Comparison of ENCODE assay signal across 12 mouse cellular contexts in genomic region chr17:34196491-34196890, GRCm38 (mm10). TPM values are rescaled to one million over a fixed set of nuclear protein-coding genes. Genes with fewer than 3 reads are reported as not detected.
A peak's percentile ranks its signal among the peaks of the same experiment; 100 is the strongest.
DNase-seq lines count a peak whose midpoint lies in the region; ATAC-seq lines count a peak whose summit lies in the region.
"Had no signal": no experiment of that assay in that cellular context is flagged by ENCODE, and none has a peak within 500 bp of the region (broad histone marks: within the 10 kb centered on the region; RNA-seq: fewer than 3 reads in every experiment).

No protein-coding gene starts in this region.

- 32% methylated on average over 12 of the region's 12 CpGs for WGBS in midbrain, embryonic 14.5 days
- 29% methylated on average over 12 of the region's 12 CpGs for WGBS in midbrain, embryonic 10.5 days
- 30% methylated on average over 12 of the region's 12 CpGs for WGBS in embryonic facial prominence, embryonic 10.5 days

- H3K4me1 ChIP-seq in midbrain, embryonic 14.5 days (ENCODE audit: control insufficient read depth, insufficient read depth, low read length) = peaks cover 4% of the 10 kb centered on the region; the same call in 1 of the 2 replicates
- H3K4me1 ChIP-seq in midbrain, embryonic 10.5 days = peaks cover 18% of the 10 kb centered on the region
- peaks cover 15% of the 10 kb centered on the region for H3K4me1 ChIP-seq in embryonic facial prominence, embryonic 10.5 days

- no peaks in the 10 kb centered on the region for H3K9me3 ChIP-seq in midbrain, embryonic 14.5 days (ENCODE audit: control insufficient read depth, low read length)
- H3K9me3 ChIP-seq in midbrain, embryonic 10.5 days (replicated peaks) = no peaks in the 10 kb centered on the region
- H3K9me3 ChIP-seq in embryonic facial prominence, embryonic 10.5 days = no peaks in the 10 kb centered on the region
- H3K9me3 ChIP-seq: limb, embryonic 15.5 days had no signal

- no peak overlapping the region for H3K9ac ChIP-seq in midbrain, embryonic 14.5 days (replicated peaks; ENCODE audit: low read length)
- H3K9ac ChIP-seq: limb, embryonic 15.5 days had no signal

- ATAC-seq in midbrain, embryonic 14.5 days (ENCODE audit: low FRiP score, low TSS enrichment) = no peak
- ATAC-seq in neutrophil, adult 5-6 weeks (ENCODE audit: extremely low read depth, insufficient number of reproducible peaks, low FRiP score, poor library complexity, severe bottlenecking) = peak; percentile 61

- H3K4me2 ChIP-seq in midbrain, embryonic 14.5 days (ENCODE audit: low read length) = peak overlapping the region; percentile 73; the same call in 1 of the 2 replicates

- no peak overlapping the region for H3K27ac ChIP-seq in midbrain, embryonic 14.5 days (replicated peaks; ENCODE audit: low read depth, low read length)
- no peak overlapping the region for H3K27ac ChIP-seq in midbrain, embryonic 10.5 days (replicated peaks)
- H3K27ac ChIP-seq in embryonic facial prominence, embryonic 10.5 days (replicated peaks) = no peak overlapping the region
- H3K27ac ChIP-seq: hindbrain, embryonic 14.5 days; layer of hippocampus, adult 2 months; limb, embryonic 15.5 days had no signal

- H3K36me3 ChIP-seq in midbrain, embryonic 14.5 days (ENCODE audit: control insufficient read depth, insufficient read depth, low read length) = no peaks in the 10 kb centered on the region
- H3K36me3 ChIP-seq in midbrain, embryonic 10.5 days = no peaks in the 10 kb centered on the region
- no peaks in the 10 kb centered on the region for H3K36me3 ChIP-seq in embryonic facial prominence, embryonic 10.5 days (replicated peaks)
- H3K36me3 ChIP-seq: limb, embryonic 15.5 days had no signal

- peaks cover 63% of the 10 kb centered on the region for H3K27me3 ChIP-seq in midbrain, embryonic 14.5 days (ENCODE audit: control insufficient read depth, insufficient read depth, low read length)
- H3K27me3 ChIP-seq in midbrain, embryonic 10.5 days (ENCODE audit: low read depth, poor library complexity, severe bottlenecking) = peaks cover 99% of the 10 kb centered on the region
- H3K27me3 ChIP-seq in embryonic facial prominence, embryonic 10.5 days (replicated peaks; ENCODE audit: low read depth, poor library complexity, severe bottlenecking) = peaks cover 100% of the 10 kb centered on the region

- DNase-seq in midbrain, embryonic 14.5 days = no peak
- no peak for DNase-seq in midbrain, embryonic 10.5 days (ENCODE audit: low spot score)
- peak; percentile 16 for DNase-seq in embryonic facial prominence, embryonic 10.5 days (ENCODE audit: low spot score)
- peak; percentile 86 for DNase-seq in thymus, postnatal 4 days
- no peak for DNase-seq in cerebellum, adult 8-10 months
- no peak for DNase-seq in layer of hippocampus, adult 18-20 months (ENCODE audit: low spot score in 2 of 2)
- DNase-seq: right cerebral cortex, postnatal 14 days had no signal

- no peak overlapping the region for H3K4me3 ChIP-seq in midbrain, embryonic 14.5 days (replicated peaks; ENCODE audit: low read depth, low read length)
- H3K4me3 ChIP-seq in midbrain, embryonic 10.5 days = no peak overlapping the region
- 0 out of 2 replicates have a peak overlapping the region, but pooled peaks have one; percentile 54 for H3K4me3 ChIP-seq in embryonic facial prominence, embryonic 10.5 days

RNA-seq across cellular contexts. Expression of gene Psmb8, which starts 1.0 kb away (rescaled TPM):
- 1.1 and 5.1 TPM in 2 replicates for polyA plus RNA-seq in midbrain, embryonic 14.5 days (2014; fragmentation: Nextera tagmentation; extraction: Ambion mirVana)
- 1.4 and 3.0 TPM in 2 replicates for polyA plus RNA-seq in midbrain, embryonic 10.5 days (2016; fragmentation: Nextera tagmentation; extraction: Ambion mirVana)
- polyA plus RNA-seq in embryonic facial prominence, embryonic 10.5 days (2016; fragmentation: Nextera tagmentation; extraction: Ambion mirVana) = 1.3 and 1.7 TPM in 2 replicates
- total RNA-seq in neutrophil, adult 5-6 weeks (2017) = 312 and 336 TPM in 2 replicates
- total RNA-seq in layer of hippocampus, adult 18-20 months (2021) = 1 to 10 TPM; 4.1 to 5.8 TPM

RNA-seq across cellular contexts. Expression of gene Tap2, which starts 6.8 kb away (rescaled TPM):
- polyA plus RNA-seq in midbrain, embryonic 14.5 days (2014; fragmentation: Nextera tagmentation; extraction: Ambion mirVana) = 0.77 and 1.6 TPM in 2 replicates
- 0.53 and 0.63 TPM in 2 replicates for polyA plus RNA-seq in midbrain, embryonic 10.5 days (2016; fragmentation: Nextera tagmentation; extraction: Ambion mirVana)
- 0.56 and 1.1 TPM in 2 replicates for polyA plus RNA-seq in embryonic facial prominence, embryonic 10.5 days (2016; fragmentation: Nextera tagmentation; extraction: Ambion mirVana)
- total RNA-seq in neutrophil, adult 5-6 weeks (2017) = 108 and 112 TPM in 2 replicates
- 10 to 100 TPM in 1 of 2 experiments, 1 to 10 TPM in 1; 8.4 to 12.8 TPM for total RNA-seq in layer of hippocampus, adult 18-20 months (2021)

RNA-seq across cellular contexts. Expression of gene Psmb9, which starts 8.9 kb away (rescaled TPM):
- polyA plus RNA-seq in midbrain, embryonic 14.5 days (2014; fragmentation: Nextera tagmentation; extraction: Ambion mirVana) = 1.0 and 2.2 TPM in 2 replicates
- 0.49 and 0.52 TPM in 2 replicates for polyA plus RNA-seq in midbrain, embryonic 10.5 days (2016; fragmentation: Nextera tagmentation; extraction: Ambion mirVana)
- 0.57 and 0.93 TPM in 2 replicates for polyA plus RNA-seq in embryonic facial prominence, embryonic 10.5 days (2016; fragmentation: Nextera tagmentation; extraction: Ambion mirVana)
- 132 and 176 TPM in 2 replicates for total RNA-seq in neutrophil, adult 5-6 weeks (2017)
- total RNA-seq in layer of hippocampus, adult 18-20 months (2021) = 1 to 10 TPM; 2.1 to 3.7 TPM

RNA-seq across cellular contexts. Expression of gene Tap1, which starts 9.1 kb away (rescaled TPM):
- polyA plus RNA-seq in midbrain, embryonic 14.5 days (2014; fragmentation: Nextera tagmentation; extraction: Ambion mirVana) = 1.1 and 2.9 TPM in 2 replicates
- polyA plus RNA-seq in midbrain, embryonic 10.5 days (2016; fragmentation: Nextera tagmentation; extraction: Ambion mirVana) = 0.93 and 1.3 TPM in 2 replicates
- polyA plus RNA-seq in embryonic facial prominence, embryonic 10.5 days (2016; fragmentation: Nextera tagmentation; extraction: Ambion mirVana) = 2.8 and 2.9 TPM in 2 replicates
- 221 and 235 TPM in 2 replicates for total RNA-seq in neutrophil, adult 5-6 weeks (2017)
- total RNA-seq in layer of hippocampus, adult 18-20 months (2021) = 1 to 10 TPM; 3.6 to 3.9 TPM

RNA-seq across cellular contexts. Expression of gene H2-Ob, which starts 42.2 kb away (rescaled TPM):
- polyA plus RNA-seq in midbrain, embryonic 14.5 days (2014; fragmentation: Nextera tagmentation; extraction: Ambion mirVana) = not detected in 2 replicates
- not detected in 2 replicates for polyA plus RNA-seq in midbrain, embryonic 10.5 days (2016; fragmentation: Nextera tagmentation; extraction: Ambion mirVana)
- not detected in 2 replicates for polyA plus RNA-seq in embryonic facial prominence, embryonic 10.5 days (2016; fragmentation: Nextera tagmentation; extraction: Ambion mirVana)
- total RNA-seq in neutrophil, adult 5-6 weeks (2017) = 965 and 1,002 TPM in 2 replicates
- total RNA-seq in layer of hippocampus, adult 18-20 months (2021) = under 1 TPM; 0.20 to 0.37 TPM
- polyA plus RNA-seq: embryonic facial prominence, embryonic 11.5 days; hindbrain, embryonic 14.5 days; limb, embryonic 15.5 days had no signal

Comparison
In these comparisons a context has a peak if more than half of its experiments do, and no peak if none do; other contexts are left out.
1. DNase-seq: peak in embryonic facial prominence, embryonic 10.5 days (single experiment) and thymus, postnatal 4 days (single experiment); none in midbrain, embryonic 14.5 days (single experiment), midbrain, embryonic 10.5 days (single experiment), cerebellum, adult 8-10 months (single experiment) and layer of hippocampus, adult 18-20 months (0 of 2).